Mouse (Mus musculus) neural tube, embryonic 11.5 days (tissue): ENCODE results near the gene Scnn1a. TPM values are rescaled to one million over a fixed set of nuclear protein-coding genes. Genes with fewer than 3 reads are reported as not detected.

Source experiments
- ATAC-seq: fragments of 200-750 bp; cut with Nextera tagmentation; 2 replicates; pipeline ENCODE4 v1.8.0; 2017; ENCODE audit warnings: moderate number of reproducible peaks, mild to moderate bottlenecking, moderate TSS enrichment, moderate library complexity; ENCODE audit not compliant: insufficient read depth, low FRiP score, low TSS enrichment
- DNase-seq: peaks from one replicate; pipeline ENCODE4 v3.0.0-alpha.2; 2015; ENCODE audit warnings: low spot score
- H3K27ac ChIP-seq: fragments of 300-500 bp; sonication (generic); 2 replicates; pipeline ENCODE4 v1.5.1; 2014; ENCODE audit warnings: low read depth, mild to moderate bottlenecking, low read length
- H3K27me3 ChIP-seq: fragments of 300-500 bp; sonication (generic); 2 replicates; pipeline ENCODE4 v1.6.1; 2014; ENCODE audit warnings: mild to moderate bottlenecking, low read length, mixed read lengths; ENCODE audit not compliant: control insufficient read depth, insufficient read depth
- H3K36me3 ChIP-seq: fragments of 300-500 bp; sonication (generic); 2 replicates; pipeline ENCODE4 v1.6.1; 2014; ENCODE audit warnings: mild to moderate bottlenecking, low read length, moderate library complexity, mixed read lengths; ENCODE audit not compliant: control insufficient read depth, insufficient read depth
- H3K4me1 ChIP-seq: fragments of 300-500 bp; sonication (generic); 2 replicates; pipeline ENCODE4 v1.6.1; 2014; ENCODE audit warnings: low read length, mixed read lengths; ENCODE audit not compliant: control insufficient read depth, insufficient read depth
- H3K4me2 ChIP-seq: fragments of 300-500 bp; sonication (generic); 2 replicates; pipeline ENCODE4 v1.6.1; 2014; ENCODE audit warnings: low read depth, mild to moderate bottlenecking, moderate library complexity
- H3K4me3 ChIP-seq: fragments of 300-500 bp; sonication (generic); 2 replicates; pipeline ENCODE4 v1.5.1; 2014; ENCODE audit warnings: low read depth, low read length
- H3K9ac ChIP-seq: fragments of 300-500 bp; sonication (generic); 2 replicates; pipeline ENCODE4 v1.6.1; 2014; ENCODE audit warnings: mild to moderate bottlenecking, low read length
- H3K9me3 ChIP-seq: fragments of 300-500 bp; sonication (generic); 2 replicates; pipeline ENCODE4 v1.6.1; 2016; ENCODE audit warnings: low read length; ENCODE audit not compliant: control insufficient read depth
- WGBS: fragments of 180-500 bp; shearing (Covaris S2); extraction: QIAGEN DNeasy Blood & Tissue Kit; methylation state at CpG from one replicate; pipeline ENCODE4 v1.1.7; 2014; 5-methylcytosine and 5-hydroxymethylcytosine counted together
- polyA plus RNA-seq: library from polyadenylated mRNA; unstranded; fragments of >200 nt; fragmentation: Nextera tagmentation; extraction: Ambion mirVana; gene quantifications from 2 replicates; pipeline ENCODE4 v1.2.1, GENCODE M21; 2014

Gene Scnn1a
- polyA plus RNA-seq, 1 experiment from 2014 or later, result 0.80 TPM

DNA sequence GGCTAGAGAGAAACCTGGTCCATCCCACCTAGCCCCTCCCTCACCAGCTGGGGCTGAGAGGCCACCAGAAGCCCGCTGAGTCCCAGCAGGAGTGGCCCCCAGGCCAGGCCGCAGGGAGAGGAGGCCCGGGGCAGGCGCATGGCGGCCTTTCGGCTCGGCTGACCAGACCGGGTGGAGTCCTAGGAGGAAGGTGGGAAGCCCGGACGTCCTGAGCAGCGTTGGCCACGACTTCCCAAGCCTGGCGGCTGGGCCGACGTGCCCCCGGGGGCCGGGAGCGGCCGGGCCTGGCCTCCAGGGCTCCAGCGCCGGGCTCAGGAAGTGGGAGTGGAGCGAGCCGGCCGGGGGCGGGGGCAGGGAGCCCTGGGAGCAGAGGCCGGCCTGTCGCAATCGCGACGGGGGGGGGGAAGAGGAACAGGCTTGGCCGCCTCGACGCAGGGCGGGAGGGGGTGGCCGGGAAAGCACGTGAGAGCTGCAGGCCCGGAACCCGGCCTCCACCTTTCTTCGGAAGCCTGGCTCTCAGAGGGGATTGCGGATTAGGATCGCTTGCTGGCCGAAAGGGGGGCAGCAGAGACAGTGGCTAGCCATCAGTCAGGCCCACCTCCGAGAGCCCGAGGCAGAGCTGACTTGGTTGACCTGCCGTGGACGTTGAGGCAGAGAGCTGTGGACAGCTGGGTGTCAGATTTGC, 6.8 kb upstream of the Scnn1a start, which contains the start of gene Ltbr:
Ltbr (minus strand) TSS at position 340 of the 685 bp plus-strand sequence.
- Histone ChIP-seq H3K9ac (peak within 1 kb of the TSS; percentile 82), H3K4me3 (peak within 1 kb of the TSS; percentile 38), H3K27ac (peak within 1 kb of the TSS; percentile 14; the same call in 1 of the 2 replicates), H3K4me2 (peak within 1 kb of the TSS; percentile 69), H3K27me3 (no peaks in the 10 kb centered on the region), H3K36me3 (no peaks in the 10 kb centered on the region), H3K4me1 (peaks cover 5% of the 10 kb centered on the region; the same call in 1 of the 2 replicates), H3K9me3 (no peaks in the 10 kb centered on the region)
- 3% methylated on average over 43 of the region's 46 CpGs for WGBS
- ATAC-seq, result peak; percentile 52
- peak; percentile 72 for DNase-seq

DNA sequence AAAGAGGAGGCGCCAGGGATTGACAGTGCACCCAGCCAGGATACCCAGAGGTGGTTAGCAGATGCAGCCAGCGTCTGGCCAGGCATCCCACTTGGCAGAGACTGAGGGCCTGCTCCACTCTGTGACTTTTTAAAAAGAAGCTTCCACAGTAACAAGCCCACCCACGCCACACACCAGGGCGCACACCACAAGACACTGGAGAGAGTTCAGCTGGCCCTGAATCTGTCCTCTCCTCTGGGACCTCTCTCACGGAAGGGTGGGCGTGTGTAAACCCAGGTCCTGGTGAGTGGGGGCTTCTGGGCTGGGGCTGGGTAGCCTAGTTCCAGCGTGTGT, 6.3 kb upstream of the Scnn1a start:
- ATAC-seq, result no peak; the same call in none of the 2 replicates
- WGBS, result 62% methylated on average over 7 of the region's 7 CpGs
- no peak overlapping the region for H3K27ac ChIP-seq

DNA sequence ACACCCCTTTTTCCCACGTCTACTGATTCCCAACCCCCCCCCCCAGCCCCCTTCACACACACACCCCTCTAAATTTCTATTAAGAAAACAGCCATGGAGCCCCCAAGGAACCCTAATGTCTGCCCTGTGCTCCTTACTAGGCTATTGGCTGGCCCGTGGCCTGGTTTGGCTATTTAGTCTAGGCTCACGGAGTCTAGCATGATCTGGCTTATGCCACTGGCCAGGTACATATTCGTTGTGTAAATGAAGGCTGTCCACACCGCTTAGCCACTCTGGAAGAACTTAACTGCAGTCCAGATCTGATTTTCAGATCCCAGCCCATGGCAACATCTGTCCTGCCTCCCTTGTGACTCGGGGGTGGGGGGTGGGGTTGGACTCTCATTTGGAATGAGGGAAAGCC, 5.7 kb upstream of the Scnn1a start:
- DNase-seq, result no peak
- Histone ChIP-seq H3K4me2 (no peak overlapping the region), H3K9ac (no peak overlapping the region), H3K27me3 (peaks cover under 1% of the 10 kb centered on the region), H3K9me3 (no peaks in the 10 kb centered on the region), H3K36me3 (no peaks in the 10 kb centered on the region), H3K4me1 (peaks cover 5% of the 10 kb centered on the region; the same call in 1 of the 2 replicates), H3K27ac (no peak overlapping the region), H3K4me3 (no peak overlapping the region)
- WGBS, result 80% methylated on average over 6 of the region's 6 CpGs
- ATAC-seq, result no peak

More for the DNA sequence above, 6.3 kb upstream of the Scnn1a start:
- no peaks in the 10 kb centered on the region for H3K27me3 ChIP-seq
- no peak for DNase-seq
- H3K4me2 ChIP-seq, result peak overlapping the region; percentile 69
- H3K36me3 ChIP-seq, result no peaks in the 10 kb centered on the region
- no peak overlapping the region; the same call in 1 of the 2 replicates for H3K4me3 ChIP-seq
- H3K9me3 ChIP-seq, result no peaks in the 10 kb centered on the region
- peaks cover 5% of the 10 kb centered on the region; the same call in 1 of the 2 replicates for H3K4me1 ChIP-seq
- peak overlapping the region; percentile 82 for H3K9ac ChIP-seq

DNA sequence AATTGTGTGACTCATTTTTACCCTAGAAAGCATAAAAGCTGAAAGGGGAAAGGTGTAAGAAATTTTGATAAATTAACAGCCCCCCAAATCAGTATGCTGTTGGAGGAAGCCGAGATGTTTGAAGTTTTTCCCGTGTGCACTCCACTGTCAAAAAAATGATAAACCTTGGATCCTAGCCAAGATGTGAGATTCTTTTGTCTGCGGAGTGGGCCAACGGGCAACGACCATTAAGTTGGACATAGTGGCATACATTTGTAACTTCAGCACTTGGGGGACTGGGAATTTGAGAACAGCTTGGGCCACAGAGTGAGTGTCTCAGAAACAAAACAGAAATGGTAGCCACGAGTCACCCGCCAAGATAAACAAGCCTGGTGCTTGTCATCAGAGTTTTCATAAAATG, 3.4 kb upstream of the Scnn1a start:
- WGBS, result 81% methylated on average over 7 of the region's 7 CpGs
- Histone ChIP-seq H3K9me3 (no peaks in the 10 kb centered on the region), H3K4me3 (no peak overlapping the region), H3K4me1 (peaks cover 5% of the 10 kb centered on the region; the same call in 1 of the 2 replicates), H3K4me2 (no peak overlapping the region), H3K36me3 (no peaks in the 10 kb centered on the region), H3K9ac (no peak overlapping the region), H3K27ac (no peak overlapping the region), H3K27me3 (peaks cover 23% of the 10 kb centered on the region)
- ATAC-seq (no peak), DNase-seq (no peak)

DNA sequence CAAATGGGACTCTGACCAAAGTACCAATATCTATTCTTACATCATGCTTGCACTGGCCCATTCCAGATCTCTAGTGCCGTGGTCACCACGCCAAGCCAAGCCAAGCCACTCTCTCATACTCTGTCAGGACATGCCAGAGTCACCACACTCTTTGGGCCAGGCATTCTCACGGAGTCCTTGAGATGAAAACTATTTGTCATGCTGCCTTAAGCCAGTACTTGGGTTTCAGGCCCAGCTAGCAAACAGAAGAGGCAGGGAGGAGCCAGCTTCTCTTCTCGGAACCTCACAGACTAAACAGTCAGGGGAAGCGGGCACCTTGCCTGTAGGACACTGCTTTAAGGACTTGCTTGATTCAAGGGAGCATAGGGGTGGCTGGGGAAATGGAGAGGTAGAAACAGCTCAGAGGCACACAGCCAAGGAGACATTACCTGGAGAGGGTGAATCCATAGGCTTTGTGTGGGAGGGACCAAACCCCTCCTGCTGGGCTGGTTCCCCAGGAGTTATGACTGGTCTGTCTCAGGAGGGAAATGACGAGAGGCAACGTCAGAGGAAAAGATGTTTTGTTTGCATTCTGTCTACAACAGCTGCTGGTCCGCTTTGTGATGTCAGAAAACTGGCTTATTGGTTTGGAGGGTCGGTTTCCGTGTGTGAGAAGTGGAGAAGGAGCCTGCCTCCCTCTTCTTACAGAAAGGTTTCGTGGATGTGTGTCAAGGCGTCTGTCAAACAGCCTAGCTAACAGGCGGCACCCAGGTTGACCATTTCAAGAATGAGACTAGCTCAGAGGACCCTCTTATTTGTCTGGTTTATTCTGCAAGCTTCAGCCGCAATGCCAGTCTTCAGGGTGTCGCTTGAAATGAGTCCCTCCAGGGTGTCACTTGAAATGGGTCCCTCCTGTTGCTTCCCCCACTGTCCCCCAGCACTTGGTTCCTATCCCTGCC, 1.2 kb upstream of the Scnn1a start:
- Histone ChIP-seq H3K27ac (no peak overlapping the region), H3K27me3 (peaks cover 33% of the 10 kb centered on the region), H3K4me3 (no peak overlapping the region), H3K4me2 (no peak overlapping the region), H3K9ac (no peak overlapping the region), H3K36me3 (no peaks in the 10 kb centered on the region), H3K9me3 (no peaks in the 10 kb centered on the region), H3K4me1 (no peaks in the 10 kb centered on the region)
- DNase-seq, result no peak
- WGBS, result 75% methylated on average over 15 of the region's 15 CpGs
- no peak for ATAC-seq

DNA sequence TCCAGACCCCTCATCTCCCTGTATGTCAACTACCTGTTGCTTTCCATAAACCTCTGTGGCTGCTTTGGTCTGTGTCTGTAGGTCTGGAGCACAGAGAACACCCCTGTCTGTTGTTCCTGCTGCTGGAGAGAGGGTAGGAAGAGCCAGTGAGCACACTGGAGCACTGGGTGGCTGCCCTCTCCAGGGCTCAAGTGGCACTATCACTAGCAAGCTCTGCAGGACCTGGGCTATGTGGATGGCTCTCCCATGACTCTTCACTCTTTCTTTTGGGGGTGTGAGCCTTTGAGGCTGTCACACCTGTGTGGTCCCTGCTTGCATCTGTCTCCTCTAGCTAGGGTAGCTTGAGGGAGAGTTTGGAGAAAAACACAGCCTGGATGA, 551 bp upstream of the Scnn1a start:
- H3K9ac ChIP-seq, result no peak overlapping the region
- ATAC-seq (no peak), DNase-seq (no peak)
- H3K27me3 ChIP-seq, result peaks cover 33% of the 10 kb centered on the region
- no peak overlapping the region for H3K27ac ChIP-seq
- no peak overlapping the region for H3K4me2 ChIP-seq
- no peaks in the 10 kb centered on the region for H3K9me3 ChIP-seq
- no peaks in the 10 kb centered on the region for H3K36me3 ChIP-seq
- no peak overlapping the region for H3K4me3 ChIP-seq
- no peaks in the 10 kb centered on the region for H3K4me1 ChIP-seq

DNA sequence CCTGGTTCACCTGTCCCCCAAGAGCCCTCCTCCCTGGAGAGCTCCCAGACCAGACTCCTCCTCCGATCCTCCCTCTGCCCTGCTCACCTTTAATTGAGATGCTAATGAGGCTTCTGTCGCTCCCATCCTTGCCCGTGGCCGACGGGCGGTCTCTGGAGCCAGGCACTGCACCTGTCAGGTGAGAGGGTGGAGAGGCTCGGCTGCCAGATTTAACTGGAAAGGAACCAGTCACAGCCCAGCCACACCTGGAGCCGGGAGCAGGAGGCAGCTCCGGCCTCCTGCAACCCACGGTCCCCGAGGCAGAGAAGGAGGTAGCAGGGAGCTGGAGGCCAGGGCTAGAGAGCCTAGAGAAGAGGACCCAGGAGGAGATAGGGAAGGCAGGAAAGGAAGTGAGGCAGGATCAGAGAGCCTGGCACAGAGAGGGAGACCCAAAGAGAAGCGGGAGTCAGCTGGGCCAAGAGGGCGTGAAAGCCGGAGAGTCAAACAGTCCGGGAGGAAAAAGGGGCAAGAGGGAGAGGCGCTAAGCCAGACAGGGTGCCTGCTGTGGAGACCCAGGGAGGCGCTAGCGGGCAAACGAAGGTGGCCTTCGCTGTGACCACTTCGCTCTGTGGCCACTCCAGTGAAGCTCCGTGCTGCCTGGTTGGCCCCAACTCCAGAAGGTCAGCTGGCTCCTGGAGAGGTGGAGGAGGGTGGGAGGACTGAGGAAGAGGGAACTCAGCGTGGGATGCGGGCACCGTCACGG, 826 bp downstream of the Scnn1a start:
- Histone ChIP-seq H3K9ac (no peak overlapping the region), H3K27ac (no peak overlapping the region), H3K4me2 (no peak overlapping the region), H3K9me3 (no peaks in the 10 kb centered on the region), H3K27me3 (peaks cover 33% of the 10 kb centered on the region), H3K4me1 (no peaks in the 10 kb centered on the region), H3K36me3 (no peaks in the 10 kb centered on the region), H3K4me3 (no peak overlapping the region)
- 6% methylated on average over 26 of the region's 26 CpGs for WGBS
- no peak for ATAC-seq
- DNase-seq, result no peak

DNA sequence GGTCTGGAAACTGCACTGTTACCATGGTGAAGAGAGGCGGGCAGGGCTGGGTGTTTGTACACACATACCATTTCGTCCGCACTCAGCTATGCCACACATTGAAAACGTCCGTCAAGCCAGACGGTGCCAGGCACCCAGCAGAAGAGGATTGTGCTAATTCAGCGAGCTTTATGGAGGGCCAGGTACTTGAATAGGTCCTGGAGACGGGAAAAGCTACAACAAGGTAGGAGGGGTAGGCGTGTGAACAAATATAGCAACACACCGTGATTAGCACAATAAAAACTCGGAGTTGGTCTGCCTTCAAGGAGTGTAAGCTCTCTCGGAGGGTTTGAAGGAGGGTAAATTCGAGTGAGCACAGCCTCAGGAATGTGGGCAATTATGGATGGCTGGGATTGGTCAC, 2.3 kb downstream of the Scnn1a start:
- 56% methylated on average over 13 of the region's 13 CpGs for WGBS
- no peak overlapping the region for H3K9ac ChIP-seq
- H3K4me2 ChIP-seq, result no peak overlapping the region
- DNase-seq (no peak), ATAC-seq (no peak)
- no peaks in the 10 kb centered on the region for H3K36me3 ChIP-seq
- no peak overlapping the region for H3K4me3 ChIP-seq
- H3K27ac ChIP-seq, result no peak overlapping the region
- H3K9me3 ChIP-seq, result no peaks in the 10 kb centered on the region
- peaks cover 33% of the 10 kb centered on the region for H3K27me3 ChIP-seq
- H3K4me1 ChIP-seq, result no peaks in the 10 kb centered on the region
